Mouse (Mus musculus) brain, embryonic 14.5 days (tissue): ENCODE measurements around the gene Oas1h. TPM values are rescaled to one million over a fixed set of nuclear protein-coding genes. Genes with fewer than 3 reads are reported as not detected.
"Not testable (repeated sequence)": the region's sequence is repeated elsewhere in the genome, so short reads cannot be mapped to it uniquely, and the experiment has no call there.

ENCODE experiments used
- DNase-seq: peaks from one replicate; pipeline ENCODE4 v3.0.0-alpha.2; 2011; ENCODE audit warnings: low read depth
- CTCF ChIP-seq: fragments of 200-500 bp; IDR thresholded peaks from 2 replicates; pipeline ENCODE4 v1.5.1; 2012; ENCODE audit warnings: inconsistent platforms, mild to moderate bottlenecking, moderate library complexity, borderline replicate concordance; ENCODE audit not compliant: insufficient read depth, insufficient read length; ENCODE audit errors: extremely low read depth
- POLR2A ChIP-seq: fragments of 200-500 bp; IDR thresholded peaks from 2 replicates; pipeline ENCODE4 v1.6.1; 2012; ENCODE audit warnings: mild to moderate bottlenecking, inconsistent platforms, borderline replicate concordance; ENCODE audit not compliant: poor library complexity, insufficient read depth, insufficient read length, severe bottlenecking; ENCODE audit errors: extremely low read depth
- polyA plus RNA-seq: library from polyadenylated mRNA; depleted of rRNA; stranded (reverse); fragments of >200 nt; gene quantifications from 2 replicates; pipeline ENCODE4 v1.2.3, GENCODE M21; 2012

The Oas1h gene
- polyA plus RNA-seq, 1 experiment: not detected

GRCm38 (mm10) chr5:120849601-120850136 is 11.6 kb upstream of the Oas1h start:
- TF ChIP-seq CTCF (peak; percentile 67; the same call in 1 of the 2 replicates), POLR2A (no peak)
- peak; percentile 71 for DNase-seq

- TF ChIP-seq CTCF (no peak), POLR2A (no peak)
- no peak for DNase-seq
Measured at GRCm38 (mm10) chr5:120859241-120859640, 2.0 kb upstream of the Oas1h start.

GRCm38 (mm10) chr5:120865336-120865860 is 4.2 kb downstream of the Oas1h start:
- TF ChIP-seq POLR2A (no peak), CTCF (peak; percentile 37; the same call in 1 of the 2 replicates)
- DNase-seq: peak; percentile 39

GRCm38 (mm10) chr5:120869436-120870015 is 8.3 kb downstream of the Oas1h start:
- DNase-seq: no peak
- TF ChIP-seq POLR2A (no peak), CTCF (no peak)

- TF ChIP-seq POLR2A: no peak
- no peak for TF ChIP-seq CTCF
Measured at GRCm38 (mm10) chr5:120870081-120870480, 8.9 kb downstream of the Oas1h start.

GRCm38 (mm10) chr5:120870782-120871181 is 9.6 kb downstream of the Oas1h start:
- TF ChIP-seq POLR2A: no peak
- TF ChIP-seq CTCF: no peak
- DNase-seq: peak; percentile 37

More at GRCm38 (mm10) chr5:120870081-120870480, 8.9 kb downstream of the Oas1h start:
- no peak for DNase-seq

- DNase-seq: no peak
- TF ChIP-seq POLR2A (no peak), CTCF (no peak)
Measured at GRCm38 (mm10) chr5:120871469-120871868, 10.2 kb downstream of the Oas1h start.

- DNase-seq: not testable (repeated sequence)
Measured at GRCm38 (mm10) chr5:120876839-120877238, 15.6 kb downstream of the Oas1h start.

GRCm38 (mm10) chr5:120877407-120877806 is 16.2 kb downstream of the Oas1h start:
- not testable (repeated sequence) for DNase-seq

- not testable (repeated sequence) for DNase-seq
Measured at GRCm38 (mm10) chr5:120878803-120879202, 17.6 kb downstream of the Oas1h start.

- not testable (repeated sequence) for DNase-seq
Measured at GRCm38 (mm10) chr5:120881681-120882080, 20.5 kb downstream of the Oas1h start.

- not testable (repeated sequence) for DNase-seq
Measured at GRCm38 (mm10) chr5:120887413-120887812, 26.2 kb downstream of the Oas1h start, which contains the start of gene Oas1g. Gene Oas1g, minus strand, starts transcription at chr5:120887613.

- TF ChIP-seq POLR2A (no peak), CTCF (no peak)
Measured at GRCm38 (mm10) chr5:120887831-120888230, 26.6 kb downstream of the Oas1h start.

GRCm38 (mm10) chr5:120888294-120888815 is 27.1 kb downstream of the Oas1h start:
- not testable (repeated sequence) for DNase-seq

More at GRCm38 (mm10) chr5:120887831-120888230, 26.6 kb downstream of the Oas1h start:
- no peak for DNase-seq
